10 mouse cellular contexts compared by ENCODE assay signal in genomic region chr4:144898036-144898649, GRCm38 (mm10). TPM values are rescaled to one million over a fixed set of nuclear protein-coding genes. Genes with fewer than 3 reads are reported as not detected.
DNase-seq lines count a peak whose midpoint lies in the region; ATAC-seq and TF ChIP-seq lines count a peak whose summit lies in the region.
"Had no signal": no experiment of that assay in that cellular context is flagged by ENCODE, and none has a peak within 500 bp of the region (broad histone marks: within the 10 kb centered on the region; RNA-seq: fewer than 3 reads in every experiment).

No protein-coding gene starts in this region.

- WGBS in heart, embryonic 15.5 days, result 48% methylated on average over 6 of the region's 6 CpGs
- 50% methylated on average over 6 of the region's 6 CpGs for WGBS in stomach, embryonic 15.5 days

- peak overlapping the region; percentile 23; the same call in 1 of the 2 replicates for H3K27ac ChIP-seq in layer of hippocampus, adult 2 months
- H3K27ac ChIP-seq in heart, embryonic 15.5 days, result peak overlapping the region; percentile 55
- peak overlapping the region; percentile 62 for H3K27ac ChIP-seq in stomach, embryonic 15.5 days
- H3K27ac ChIP-seq: hindbrain, embryonic 15.5 days had no signal

- ATAC-seq in heart, embryonic 15.5 days (replicated peaks; ENCODE audit: insufficient number of reproducible peaks, insufficient read depth, low FRiP score, low read depth), result peak; percentile 70; the same call in 1 of the 2 replicates
- ATAC-seq in stomach, embryonic 15.5 days (ENCODE audit: insufficient read depth, low FRiP score, low read depth), result peak; percentile 41

- peaks cover 62% of the 10 kb centered on the region for H3K4me1 ChIP-seq in heart, embryonic 15.5 days (replicated peaks)
- H3K4me1 ChIP-seq in stomach, embryonic 15.5 days, result peaks cover 40% of the 10 kb centered on the region

- no peak for TF ChIP-seq CTCF in layer of hippocampus, adult 2 months (conservative IDR thresholded peaks at IDR 0.05)

- no peak overlapping the region for H3K4me2 ChIP-seq in heart, embryonic 15.5 days
- peak overlapping the region; percentile 3; the same call in 1 of the 2 replicates for H3K4me2 ChIP-seq in stomach, embryonic 15.5 days
- H3K4me2 ChIP-seq: hindbrain, embryonic 15.5 days had no signal

- 0 out of 2 replicates have a peak, but pooled peaks cover 3% of the 10 kb centered on the region for H3K36me3 ChIP-seq in heart, embryonic 15.5 days
- peaks cover 6% of the 10 kb centered on the region; the same call in 1 of the 2 replicates for H3K36me3 ChIP-seq in stomach, embryonic 15.5 days
- H3K36me3 ChIP-seq: G1E; hindbrain, embryonic 15.5 days had no signal

- no peak overlapping the region for H3K9ac ChIP-seq in heart, embryonic 15.5 days
- H3K9ac ChIP-seq in stomach, embryonic 15.5 days, result no peak overlapping the region
- H3K9ac ChIP-seq: hindbrain, embryonic 15.5 days had no signal

- H3K4me3 ChIP-seq in layer of hippocampus, adult 2 months, result no peak overlapping the region
- no peak overlapping the region for H3K4me3 ChIP-seq in heart, embryonic 15.5 days
- H3K4me3 ChIP-seq in stomach, embryonic 15.5 days (replicated peaks), result no peak overlapping the region
- H3K4me3 ChIP-seq: hindbrain, embryonic 15.5 days had no signal

- no peaks in the 10 kb centered on the region for H3K9me3 ChIP-seq in heart, embryonic 15.5 days (replicated peaks)
- no peaks in the 10 kb centered on the region for H3K9me3 ChIP-seq in stomach, embryonic 15.5 days
- H3K9me3 ChIP-seq: hindbrain, embryonic 15.5 days had no signal

- no peaks in the 10 kb centered on the region; the same call in 1 of the 2 replicates for H3K27me3 ChIP-seq in heart, embryonic 15.5 days
- no peaks in the 10 kb centered on the region for H3K27me3 ChIP-seq in stomach, embryonic 15.5 days (replicated peaks)

- DNase-seq in layer of hippocampus, adult 2 months (ENCODE audit: low spot score in 2 of 2), result no peak
- DNase-seq in layer of hippocampus, adult 18-20 months (ENCODE audit: low spot score in 2 of 2), result no peak
- DNase-seq in kidney, postnatal 4 days, result peak; percentile 37 to 60
- no peak for DNase-seq in cerebellum, adult 11 months
- no peak for DNase-seq in ovary, postnatal 10 days (ENCODE audit: low spot score)
- DNase-seq in ovary, adult 18-20 months (ENCODE audit: low spot score), result no peak

RNA-seq across cellular contexts. Expression of gene Dhrs3, which starts 5.5 kb away (rescaled TPM):
- 10 to 100 TPM; 26.7 to 29.0 TPM for total RNA-seq in layer of hippocampus, adult 2 months (2021)
- total RNA-seq in layer of hippocampus, adult 18-20 months (2021), result 10 to 100 TPM; 33.7 to 35.6 TPM
- polyA plus RNA-seq in heart, embryonic 15.5 days (2015; fragmentation: Nextera tagmentation; extraction: Ambion mirVana), result 36.3 and 46.4 TPM in 2 replicates
- 112 and 117 TPM in 2 replicates for polyA plus RNA-seq in stomach, embryonic 15.5 days (2015; fragmentation: Nextera tagmentation; extraction: Ambion mirVana)

Comparison
In these comparisons a context has a peak if more than half of its experiments do, and no peak if none do; other contexts are left out.
1. DNase-seq: peak in kidney, postnatal 4 days (2 of 2); none in layer of hippocampus, adult 2 months (0 of 2), layer of hippocampus, adult 18-20 months (0 of 2), cerebellum, adult 11 months (single experiment), ovary, postnatal 10 days (single experiment) and ovary, adult 18-20 months (single experiment).
2. Peak in every context shown above with its lines, with median percentiles within 50 percentile points of each other: H3K27ac ChIP-seq.